In the genomic region with DNA sequence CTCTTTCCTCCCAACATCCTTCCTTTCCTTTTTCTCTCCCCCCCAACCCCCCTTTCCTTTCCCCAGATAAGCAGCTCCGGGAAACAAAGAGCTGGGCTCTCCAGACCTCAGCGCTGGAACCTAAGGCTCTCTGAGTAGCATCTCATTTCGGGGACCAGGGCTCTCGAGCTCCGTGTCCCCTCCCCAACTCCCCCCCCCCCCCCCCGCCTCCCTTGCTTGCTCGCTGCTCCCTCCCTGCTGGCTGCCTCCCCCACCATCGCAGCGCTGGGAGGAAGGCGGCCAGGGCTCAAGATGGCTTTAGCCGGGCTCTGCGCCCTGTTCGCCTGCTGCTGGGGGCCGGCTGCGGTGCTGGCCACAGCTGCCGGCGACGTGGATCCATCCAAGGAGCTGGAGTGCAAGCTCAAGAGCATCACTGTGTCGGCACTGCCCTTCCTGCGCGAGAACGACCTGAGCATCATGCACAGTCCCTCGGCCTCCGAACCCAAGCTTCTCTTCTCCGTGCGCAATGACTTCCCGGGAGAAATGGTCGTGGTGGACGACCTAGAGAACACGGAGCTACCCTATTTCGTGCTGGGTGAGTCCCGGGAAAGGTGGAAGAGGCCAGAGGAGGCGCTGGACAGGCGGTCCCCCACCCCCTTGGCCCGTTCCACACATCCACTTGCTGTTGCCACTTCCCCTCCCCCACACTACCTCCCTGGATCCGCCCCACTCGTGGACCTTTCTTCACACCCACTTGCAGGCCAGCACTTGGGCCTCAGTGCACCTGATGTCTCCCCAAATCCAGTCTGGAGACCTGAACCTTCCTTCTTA, we compare ENCODE assay signal across 9 mouse cellular contexts. TPM values are rescaled to one million over a fixed set of nuclear protein-coding genes. Genes with fewer than 3 reads are reported as not detected.
DNase-seq lines count a peak whose midpoint lies in the region; ATAC-seq and TF ChIP-seq lines count a peak whose summit lies in the region.
"Had no signal": no experiment of that assay in that cellular context is flagged by ENCODE, and none has a peak within 500 bp of the region (broad histone marks: within the 10 kb centered on the region; RNA-seq: fewer than 3 reads in every experiment).

No protein-coding gene starts in this region.

- H3K4me1 ChIP-seq in testis, adult 2 months (ENCODE audit: control insufficient read depth, insufficient read depth, low read length): peaks cover 3% of the 10 kb centered on the region
- H3K4me1 ChIP-seq in hindbrain, postnatal 0 days (ENCODE audit: insufficient read depth, low read length): peaks cover 19% of the 10 kb centered on the region
- peaks cover 27% of the 10 kb centered on the region for H3K4me1 ChIP-seq in midbrain, embryonic 16.5 days (ENCODE audit: control insufficient read depth, insufficient read depth, low read length)

- ATAC-seq in hindbrain, postnatal 0 days: peak; percentile 89
- peak; percentile 78 for ATAC-seq in midbrain, embryonic 16.5 days
- no peak for ATAC-seq in megakaryocyte progenitor cell, adult 5-6 weeks (replicated peaks; ENCODE audit: poor library complexity)

- peak overlapping the region; percentile 8 for H3K4me3 ChIP-seq in testis, adult 2 months (ENCODE audit: control insufficient read depth, low read depth, low read length)
- H3K4me3 ChIP-seq in hindbrain, postnatal 0 days (ENCODE audit: low read length): peak overlapping the region; percentile 65
- H3K4me3 ChIP-seq in midbrain, embryonic 16.5 days (ENCODE audit: low read depth, low read length): peak overlapping the region; percentile 57
- H3K4me3 ChIP-seq: myocyte had no signal

- H3K9ac ChIP-seq in hindbrain, postnatal 0 days (replicated peaks; ENCODE audit: low read length): peak overlapping the region; percentile 94
- peak overlapping the region; percentile 91 for H3K9ac ChIP-seq in midbrain, embryonic 16.5 days (ENCODE audit: low read depth, low read length)

- no peak overlapping the region for H3K27ac ChIP-seq in testis, adult 2 months (ENCODE audit: control insufficient read depth, insufficient read depth, low read depth, low read length)
- H3K27ac ChIP-seq in hindbrain, postnatal 0 days: peak overlapping the region; percentile 96
- peak overlapping the region; percentile 96 for H3K27ac ChIP-seq in midbrain, embryonic 16.5 days (ENCODE audit: low read length)

- WGBS in hindbrain, postnatal 0 days: under 1% methylated on average over 34 of the region's 37 CpGs
- WGBS in midbrain, embryonic 16.5 days: under 1% methylated on average over 31 of the region's 37 CpGs

- H3K36me3 ChIP-seq in testis, adult 2 months (ENCODE audit: control insufficient read depth, insufficient read depth, low read length): no peaks in the 10 kb centered on the region
- no peaks in the 10 kb centered on the region for H3K36me3 ChIP-seq in hindbrain, postnatal 0 days (ENCODE audit: insufficient read depth, low read length)
- no peaks in the 10 kb centered on the region for H3K36me3 ChIP-seq in midbrain, embryonic 16.5 days (ENCODE audit: control insufficient read depth, insufficient read depth, low read length)

- DNase-seq in adrenal gland, adult 2 months: peak; percentile 4
- DNase-seq in adrenal gland, postnatal 14 days: no peak
- no peak for DNase-seq in testis, postnatal 10 days (ENCODE audit: low spot score)
- peak; percentile 71 for DNase-seq in hindbrain, postnatal 0 days (ENCODE audit: low spot score)
- DNase-seq in kidney, postnatal 36 days: no peak

- no peak for TF ChIP-seq POLR2A in testis, adult 2 months (IDR thresholded peaks at IDR 0.05; ENCODE audit: control insufficient read depth, low read depth, low read length)

- TF ChIP-seq CTCF in testis, adult 2 months (IDR thresholded peaks at IDR 0.05; ENCODE audit: control insufficient read depth, insufficient read depth, insufficient replicate concordance, low read depth, low read length): no peak
- TF ChIP-seq CTCF in hindbrain, postnatal 0 days (IDR thresholded peaks at IDR 0.05; ENCODE audit: low read depth): peak; percentile 30; the same call in 1 of the 2 replicates

- H3K27me3 ChIP-seq in testis, adult 2 months (ENCODE audit: control insufficient read depth, insufficient read depth, low read length): no peaks in the 10 kb centered on the region
- no peaks in the 10 kb centered on the region for H3K27me3 ChIP-seq in hindbrain, postnatal 0 days (ENCODE audit: insufficient read depth, low read length)
- no peaks in the 10 kb centered on the region for H3K27me3 ChIP-seq in midbrain, embryonic 16.5 days (ENCODE audit: control insufficient read depth, insufficient read depth, low read depth, low read length)

- H3K4me2 ChIP-seq in hindbrain, postnatal 0 days (ENCODE audit: low read depth, low read length): peak overlapping the region; percentile 78
- H3K4me2 ChIP-seq in midbrain, embryonic 16.5 days (ENCODE audit: low read length): peak overlapping the region; percentile 62

- H3K9me3 ChIP-seq in hindbrain, postnatal 0 days (ENCODE audit: low read length): no peaks in the 10 kb centered on the region
- no peaks in the 10 kb centered on the region for H3K9me3 ChIP-seq in midbrain, embryonic 16.5 days (replicated peaks; ENCODE audit: control insufficient read depth, low read length, poor library complexity, severe bottlenecking)

RNA-seq across cellular contexts. Expression of gene Astn1, which starts 0.4 kb away (rescaled TPM):
- 1 to 10 TPM; 8.5 to 8.6 TPM for total RNA-seq in adrenal gland, adult 2 months (2021)
- polyA plus RNA-seq in adrenal gland, adult 2 months (2012; rRNA removed): 4.2 and 7.4 TPM in 2 replicates
- total RNA-seq in adrenal gland, postnatal 14 days (2021): 5.6 and 9.1 TPM in 2 replicates
- polyA plus RNA-seq in testis, adult 2 months (2012; rRNA removed): 0.28 and 0.81 TPM in 2 replicates
- 137 and 163 TPM in 2 replicates for total RNA-seq in hindbrain, postnatal 0 days (2014; rRNA removed)
- polyA plus RNA-seq in hindbrain, postnatal 0 days (2015; fragmentation: Nextera tagmentation; extraction: Ambion mirVana): 29.4 and 31.0 TPM in 2 replicates
- polyA plus RNA-seq in midbrain, embryonic 16.5 days (2015; fragmentation: Nextera tagmentation; extraction: Ambion mirVana): 45.8 and 47.2 TPM in 2 replicates
- not detected in 2 replicates for total RNA-seq in megakaryocyte progenitor cell, adult 5-6 weeks (2015)
- total RNA-seq in megakaryocyte progenitor cell, adult 5-6 weeks (2017): not detected in 2 replicates
- polyA plus RNA-seq: myocyte had no signal

RNA-seq across cellular contexts. Expression of gene Brinp2, which starts 6.4 kb away (rescaled TPM):
- total RNA-seq in adrenal gland, adult 2 months (2021): under 1 TPM; 0.55 to 0.59 TPM
- 0.22 and 0.79 TPM in 2 replicates for polyA plus RNA-seq in adrenal gland, adult 2 months (2012; rRNA removed)
- 0.52 and 2.4 TPM in 2 replicates for total RNA-seq in adrenal gland, postnatal 14 days (2021)
- polyA plus RNA-seq in testis, adult 2 months (2012; rRNA removed): 0.07 and 0.10 TPM in 2 replicates
- 47.6 and 48.4 TPM in 2 replicates for total RNA-seq in hindbrain, postnatal 0 days (2014; rRNA removed)
- 31.8 and 33.7 TPM in 2 replicates for polyA plus RNA-seq in hindbrain, postnatal 0 days (2015; fragmentation: Nextera tagmentation; extraction: Ambion mirVana)
- polyA plus RNA-seq in midbrain, embryonic 16.5 days (2015; fragmentation: Nextera tagmentation; extraction: Ambion mirVana): 36.6 and 43.7 TPM in 2 replicates
- not detected in 2 replicates for total RNA-seq in megakaryocyte progenitor cell, adult 5-6 weeks (2015)
- total RNA-seq in megakaryocyte progenitor cell, adult 5-6 weeks (2017): not detected in 2 replicates
- polyA plus RNA-seq: myocyte had no signal

Comparison
In these comparisons a context has a peak if more than half of its experiments do, and no peak if none do; other contexts are left out.
1. DNase-seq: peak in adrenal gland, adult 2 months (single experiment) and hindbrain, postnatal 0 days (single experiment); none in adrenal gland, postnatal 14 days (single experiment), testis, postnatal 10 days (single experiment) and kidney, postnatal 36 days (0 of 2).
2. H3K4me3 ChIP-seq: peak in every context shown above with its lines; median percentile 65 in hindbrain, postnatal 0 days; 57 in midbrain, embryonic 16.5 days; 8 in testis, adult 2 months.
3. RNA of gene Astn1, which starts 0.4 kb away (total RNA-seq): 137 to 163 TPM in hindbrain, postnatal 0 days; 8.5 to 8.6 TPM in adrenal gland, adult 2 months, 5.6 to 9.1 TPM in adrenal gland, postnatal 14 days and not detected in megakaryocyte progenitor cell, adult 5-6 weeks; every median in the first group is over 10 times any median in the second.
4. RNA of gene Brinp2, which starts 6.4 kb away (total RNA-seq): 47.6 to 48.4 TPM in hindbrain, postnatal 0 days; 0.55 to 0.59 TPM in adrenal gland, adult 2 months, 0.52 to 2.4 TPM in adrenal gland, postnatal 14 days and not detected in megakaryocyte progenitor cell, adult 5-6 weeks; every median in the first group is over 10 times any median in the second.